Mouse (Mus musculus) urinary bladder, adult 18-20 months (tissue): ENCODE data around the gene Myo5c.
A peak's percentile ranks its signal among the peaks of the same experiment; 100 is the strongest.

ENCODE experiments used
- DNase-seq, 2 experiments: peaks; one replicate each; pipeline ENCODE4 v3.0.0; 2022; ENCODE audit warnings: low spot score in 2 of 2, mixed read lengths in 2 of 2

Myo5c gene

GRCm38 (mm10) chr9:75275051-75275450 is 43.2 kb downstream of the Myo5c start:
- DNase-seq, result no peak

- no peak for DNase-seq
Observed at GRCm38 (mm10) chr9:75280814-75281213, 49.0 kb downstream of the Myo5c start.

GRCm38 (mm10) chr9:75282179-75282578 is 50.4 kb downstream of the Myo5c start:
- DNase-seq, result no peak

- DNase-seq, result no peak
Observed at GRCm38 (mm10) chr9:75282830-75283229, 51.0 kb downstream of the Myo5c start.

- DNase-seq, result no peak
Observed at GRCm38 (mm10) chr9:75283636-75284035, 51.8 kb downstream of the Myo5c start.

GRCm38 (mm10) chr9:75285363-75285762 is 53.5 kb downstream of the Myo5c start:
- DNase-seq, result no peak

GRCm38 (mm10) chr9:75287636-75288035 is 55.8 kb downstream of the Myo5c start:
- no peak for DNase-seq

GRCm38 (mm10) chr9:75289545-75289944 is 57.7 kb downstream of the Myo5c start:
- DNase-seq, result no peak

DNA sequence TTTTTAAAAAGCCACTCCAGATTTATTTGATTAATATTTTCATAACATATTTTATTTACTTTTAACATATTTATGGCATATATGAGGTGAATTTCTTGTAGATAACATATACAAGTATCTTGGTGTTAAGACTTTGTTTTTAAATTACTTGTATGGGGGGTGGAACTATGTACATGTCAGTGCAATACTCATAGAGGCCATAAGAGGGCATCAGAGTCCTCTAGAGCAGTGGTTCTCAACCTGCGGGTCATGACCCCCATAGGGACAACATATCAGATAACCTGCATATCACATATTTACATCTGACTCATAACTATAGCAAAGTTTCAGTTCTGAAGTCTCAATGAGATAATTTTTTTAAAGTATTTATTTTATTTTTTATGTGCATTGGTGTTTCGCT is 67.5 kb downstream of the Myo5c start:
- no peak for DNase-seq

DNA sequence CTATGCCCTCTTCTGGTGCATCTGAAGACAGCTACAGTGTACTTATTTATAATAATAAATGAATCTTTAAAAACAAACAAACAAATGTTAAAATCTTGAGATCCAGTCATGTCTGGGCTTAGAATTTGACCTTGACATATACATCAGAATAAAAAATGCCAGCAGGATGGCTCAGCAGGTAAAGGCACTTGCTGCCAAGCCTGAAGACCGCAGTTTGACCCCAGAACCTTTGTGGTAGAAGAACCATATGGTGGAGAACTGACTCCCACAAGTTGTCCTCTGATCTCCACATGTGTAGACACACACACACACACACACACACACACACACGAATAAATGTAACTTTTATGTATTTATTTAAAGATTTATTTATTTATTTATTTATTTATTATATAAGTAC is 71.2 kb downstream of the Myo5c start:
- no peak for DNase-seq

DNA sequence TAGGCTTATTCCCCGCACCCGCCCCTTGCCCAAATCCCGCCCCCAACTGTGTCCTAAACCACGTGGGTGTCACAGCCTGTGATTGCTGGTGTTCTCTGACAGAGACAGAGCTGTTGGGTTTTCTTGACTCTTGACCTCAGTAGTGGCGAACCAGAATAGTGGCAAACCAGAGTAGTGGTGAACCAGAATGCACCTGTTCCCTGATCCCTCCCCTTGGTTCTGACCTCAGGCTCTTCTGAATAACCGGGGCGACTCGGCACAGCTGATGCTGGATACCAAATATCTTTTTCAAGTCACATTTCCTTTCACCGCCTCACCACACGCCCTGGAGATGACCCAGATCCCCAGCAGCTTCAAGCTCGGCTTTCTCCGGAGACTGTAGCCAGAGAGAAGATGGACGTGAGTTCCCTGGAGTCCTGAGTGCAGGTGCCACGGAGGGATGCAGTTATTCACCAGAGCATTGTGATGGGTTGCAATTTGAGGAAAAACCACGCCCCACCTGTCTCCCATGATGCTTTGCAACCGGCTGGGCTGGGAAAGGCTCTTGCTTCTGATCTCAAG is 72.0 kb downstream of the Myo5c start:
- no peak for DNase-seq

DNA sequence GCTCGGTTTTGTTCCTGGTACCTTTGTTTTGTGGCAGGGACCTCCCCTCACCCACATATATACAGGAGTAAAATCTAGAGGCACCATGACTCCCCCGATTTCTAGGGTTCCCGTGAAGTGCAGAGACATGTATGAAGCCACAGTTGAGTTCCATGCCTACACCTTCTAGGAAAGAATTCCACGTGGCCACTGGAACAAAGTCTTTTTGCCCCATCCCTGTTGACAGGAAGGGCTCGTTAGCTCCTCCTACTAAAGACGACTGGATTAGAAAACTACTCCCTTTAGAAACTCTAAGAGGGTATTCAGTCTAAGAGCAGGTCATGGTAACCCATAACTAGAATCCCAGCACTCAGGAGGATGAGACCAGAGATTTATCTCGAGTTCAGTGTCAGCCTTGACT is 72.5 kb downstream of the Myo5c start:
- no peak for DNase-seq

DNA sequence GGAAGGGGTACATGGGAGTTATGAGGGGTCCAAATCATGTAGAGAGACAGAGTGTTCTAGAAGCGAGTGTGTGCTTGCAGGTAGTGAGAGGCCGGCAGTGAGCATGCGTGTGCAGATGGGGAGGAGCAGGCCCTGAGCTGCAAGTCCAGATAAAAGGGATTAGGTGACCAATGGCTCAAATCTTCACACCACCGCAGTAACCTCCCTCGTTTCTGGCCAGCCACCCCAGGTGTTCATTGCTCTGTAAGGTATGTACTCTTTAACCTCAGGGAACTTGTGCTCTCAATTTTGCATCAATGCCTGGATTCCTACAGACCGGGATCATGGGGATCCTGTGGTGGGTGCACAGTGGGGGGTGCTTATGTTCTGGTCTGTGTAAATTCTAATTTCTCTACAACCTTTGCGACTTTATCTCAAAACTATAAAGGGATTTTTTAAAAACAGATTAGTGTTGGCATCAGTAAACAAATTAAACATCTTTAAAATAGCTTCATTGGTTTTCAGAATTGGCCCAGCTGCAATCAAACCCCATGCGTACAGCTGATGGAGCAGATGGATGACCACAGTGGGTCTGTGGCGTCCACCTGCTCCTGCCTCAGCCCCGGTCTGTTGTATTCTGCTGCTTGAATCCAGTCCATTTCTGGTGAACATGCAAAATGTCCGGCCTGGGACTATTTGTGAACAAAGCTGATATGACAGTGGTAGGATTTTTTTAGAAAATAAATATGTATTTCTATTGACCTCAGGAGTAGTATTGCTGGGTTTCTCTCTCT is 74.5 kb downstream of the Myo5c start, which contains the start of gene Gnb5:
Gene Gnb5 (plus strand): TSS at position 163 of the 773 bp plus-strand sequence.
- no peak for DNase-seq

DNA sequence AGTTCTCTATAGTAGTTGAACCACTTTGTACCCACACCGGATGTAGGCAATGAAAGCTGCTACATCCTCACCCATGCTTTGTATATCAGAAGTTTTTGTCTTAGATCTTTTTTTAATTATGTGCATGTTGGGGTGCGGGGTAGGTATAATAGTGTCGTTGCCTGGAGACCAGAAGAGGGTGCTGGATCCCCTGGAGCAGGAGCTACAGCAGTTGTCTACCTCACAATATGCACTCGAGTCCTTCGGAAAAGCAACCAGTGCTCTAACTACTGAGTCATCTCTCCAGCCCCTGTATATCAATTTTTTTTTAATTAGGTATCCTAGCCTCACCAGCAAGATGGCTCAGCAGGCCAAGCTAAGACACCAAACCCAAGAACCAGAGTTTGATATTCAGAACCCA is 75.2 kb downstream of the Myo5c start:
- DNase-seq, result no peak

GRCm38 (mm10) chr9:75308621-75309020 is 76.8 kb downstream of the Myo5c start:
- DNase-seq, result no peak

- DNase-seq, result peak; percentile 16 to 63
Observed at GRCm38 (mm10) chr9:75312008-75312407, 80.2 kb downstream of the Myo5c start.

DNA sequence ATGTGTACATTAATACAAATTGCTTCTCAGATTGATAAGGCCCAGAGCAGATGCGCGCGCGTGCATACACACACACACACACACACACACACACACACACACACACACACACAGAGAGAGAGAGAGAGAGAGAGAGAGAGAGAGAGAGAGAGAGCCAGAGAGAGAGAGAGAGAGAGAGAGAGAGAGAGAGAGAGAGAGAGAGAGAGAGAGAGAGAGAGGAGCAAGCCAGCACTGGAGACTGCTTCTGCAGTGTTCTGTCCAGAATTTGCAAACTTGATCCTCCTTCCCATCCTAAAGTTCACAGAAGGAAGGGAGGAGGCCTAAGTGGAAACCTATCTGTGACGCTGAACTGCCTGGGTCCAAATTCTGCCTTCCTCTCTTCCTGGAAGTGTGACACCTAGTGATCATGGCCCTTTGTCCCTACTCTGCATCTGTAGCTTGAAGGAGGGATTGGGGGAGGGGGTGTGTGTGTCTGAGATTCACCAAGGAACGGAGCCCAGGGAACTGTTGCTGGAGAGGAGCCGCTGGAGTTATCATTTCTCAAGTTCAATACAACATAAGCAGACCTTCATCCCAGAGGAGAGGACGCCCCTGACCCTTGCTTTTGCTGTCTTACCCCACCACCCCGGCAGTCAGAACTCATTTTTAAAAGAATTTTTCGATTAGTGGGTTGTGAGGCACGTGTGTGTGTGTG is 81.5 kb downstream of the Myo5c start:
- no peak for DNase-seq

DNA sequence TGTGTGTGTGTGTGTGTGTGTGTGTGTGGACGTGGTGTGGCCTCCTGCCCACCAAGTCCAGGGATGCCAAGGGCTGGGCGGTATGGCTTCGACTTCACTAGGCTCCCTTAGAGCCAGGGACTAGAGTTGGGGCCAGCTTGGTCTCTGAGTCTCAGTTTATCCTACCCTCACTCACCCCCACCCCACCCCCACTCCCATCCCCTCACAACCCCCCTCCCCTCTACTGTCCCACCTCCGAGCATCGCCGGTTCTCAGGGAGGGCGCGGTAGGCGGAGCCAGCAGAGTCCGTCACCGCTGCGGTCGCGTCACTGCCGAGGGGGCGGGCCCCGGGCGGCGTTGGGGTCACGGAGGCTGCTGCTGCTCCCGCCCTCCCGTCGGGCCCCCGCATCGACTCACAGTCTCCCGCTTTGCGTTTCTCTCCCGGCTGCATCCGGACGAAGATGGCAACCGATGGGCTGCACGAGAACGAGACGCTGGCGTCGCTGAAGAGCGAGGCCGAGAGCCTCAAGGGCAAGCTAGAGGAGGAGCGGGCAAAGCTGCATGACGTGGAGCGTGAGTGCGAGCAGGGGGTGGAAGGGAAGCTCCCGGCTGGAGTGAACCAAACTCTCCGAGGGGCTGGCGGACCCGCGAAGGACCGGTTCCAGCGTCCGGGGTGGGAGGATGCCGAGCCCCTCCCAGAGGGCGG is 82.2 kb downstream of the Myo5c start:
- peak; percentile 53 to 75 for DNase-seq

DNA sequence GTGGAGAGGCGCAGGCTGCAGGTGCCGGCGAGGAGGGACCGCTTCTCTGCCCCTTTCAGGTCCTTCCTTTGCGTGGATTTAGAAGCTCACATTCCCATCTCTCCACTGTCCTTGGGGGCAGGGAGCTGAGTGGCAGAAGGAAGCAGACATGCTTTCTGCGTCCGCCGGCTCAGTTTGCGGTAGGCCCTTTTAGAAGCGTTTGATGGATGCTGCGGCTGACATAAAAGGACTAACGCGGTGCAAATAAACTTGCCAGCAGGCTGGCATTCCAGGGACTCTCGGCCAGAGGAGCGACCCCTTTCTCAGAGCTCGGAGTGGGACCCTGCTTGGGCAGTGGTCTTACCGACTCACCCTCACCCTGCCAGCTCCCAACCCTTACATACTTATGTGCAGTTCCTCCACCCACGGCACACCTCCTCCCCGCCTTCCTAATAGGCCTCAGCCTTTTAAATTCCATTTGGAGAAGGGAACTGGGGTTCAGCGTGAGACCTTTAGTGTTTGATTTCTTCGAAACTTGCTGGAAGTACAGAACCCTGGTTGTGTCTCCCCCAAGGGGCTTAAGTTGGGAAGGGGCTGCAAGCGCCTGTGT is 82.8 kb downstream of the Myo5c start:
- no peak for DNase-seq

- no peak for DNase-seq
Observed at GRCm38 (mm10) chr9:75315238-75315637, 83.4 kb downstream of the Myo5c start.

- no peak for DNase-seq
Observed at GRCm38 (mm10) chr9:75316771-75317170, 85.0 kb downstream of the Myo5c start.

DNA sequence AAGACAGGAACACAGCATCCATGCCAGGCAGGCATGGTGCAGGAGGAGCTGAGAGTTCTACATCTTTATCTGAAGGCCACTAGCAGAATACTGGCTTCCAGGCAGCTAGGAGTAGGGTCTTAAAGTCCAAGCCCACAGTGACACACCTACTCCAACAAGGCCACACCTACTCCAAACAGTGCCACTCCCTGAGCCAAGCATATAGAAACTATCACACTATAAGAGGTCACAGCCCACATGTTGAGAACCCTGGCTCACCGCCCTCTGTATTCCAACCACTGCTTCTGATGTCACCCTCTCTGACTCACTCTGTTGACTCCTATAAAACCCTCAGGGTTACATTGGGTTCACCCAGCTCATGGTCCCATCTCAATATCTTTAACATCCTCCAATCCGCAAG is 86.4 kb downstream of the Myo5c start:
- DNase-seq, result no peak
